Mouse (Mus musculus): ENCODE data around the gene Ap1b1.

DNA sequence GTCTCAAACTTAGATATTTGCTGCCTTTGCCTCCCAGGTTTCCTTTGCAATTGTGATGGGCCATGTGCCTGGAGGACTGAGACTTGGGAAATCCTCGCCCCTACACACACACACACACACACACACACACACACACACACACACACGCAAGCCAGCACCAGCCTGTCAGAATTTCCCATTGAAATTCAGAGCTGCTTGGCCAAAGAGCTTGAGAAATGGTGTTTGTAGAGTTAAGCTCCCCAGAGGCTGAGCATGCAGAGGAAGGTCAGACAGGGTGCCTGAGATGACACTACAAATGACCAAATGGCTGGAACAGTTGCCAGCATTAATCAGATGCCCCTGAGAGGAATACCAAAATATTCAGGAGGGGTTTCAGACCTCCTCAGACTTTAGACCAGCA, 20.3 kb upstream of the Ap1b1 start:
- TF ChIP-seq CTCF (IDR thresholded peaks at IDR 0.05; ENCODE audit: control insufficient read depth, insufficient read depth, low read length) (no peak), POLR2A (IDR thresholded peaks at IDR 0.05; ENCODE audit: borderline replicate concordance, control insufficient read depth, low read depth, low read length) (no peak)

Data from bone marrow, adult 2 months (tissue).